Mouse (Mus musculus) heart, adult 9 months (tissue): Measurements from ENCODE around the gene Rfx7.

Experiments
- DNase-seq, 2 experiments: peaks; one replicate each; pipeline ENCODE4 v3.0.0; 2022; ENCODE audit warnings: low spot score in 2 of 2

The Rfx7 gene

GRCm38 (mm10) chr9:72531996-72532380 lies at the start of gene Rfx7:
Gene Rfx7, plus strand, starts transcription at chr9:72532240.
- peak; percentile 54 to 70 for DNase-seq

- no peak for DNase-seq
Measured at GRCm38 (mm10) chr9:72488523-72488922, 43.5 kb upstream of the Rfx7 start.

GRCm38 (mm10) chr9:72489131-72489530 lies 42.9 kb upstream of the Rfx7 start:
- DNase-seq: no peak

- peak; percentile 90 for DNase-seq
Measured at GRCm38 (mm10) chr9:72491559-72492193, 40.4 kb upstream of the Rfx7 start.

GRCm38 (mm10) chr9:72492194-72492565 lies 39.9 kb upstream of the Rfx7 start, which contains the start of gene Tex9:
Gene Tex9, minus strand, starts transcription at chr9:72492212.
- peak in 1 of 2 experiments; percentile 3 for DNase-seq

- DNase-seq: no peak
Measured at GRCm38 (mm10) chr9:72493465-72493864, 38.6 kb upstream of the Rfx7 start.

- DNase-seq: no peak
Measured at GRCm38 (mm10) chr9:72493984-72494685, 37.9 kb upstream of the Rfx7 start.

- DNase-seq: no peak
Measured at GRCm38 (mm10) chr9:72496691-72497090, 35.3 kb upstream of the Rfx7 start.

GRCm38 (mm10) chr9:72497171-72497570 lies 34.9 kb upstream of the Rfx7 start:
- DNase-seq: no peak

- no peak for DNase-seq
Measured at GRCm38 (mm10) chr9:72512229-72512981, 19.6 kb upstream of the Rfx7 start.

- no peak for DNase-seq
Measured at GRCm38 (mm10) chr9:72515366-72515765, 16.7 kb upstream of the Rfx7 start.

GRCm38 (mm10) chr9:72519246-72519645 lies 12.8 kb upstream of the Rfx7 start:
- DNase-seq: no peak

- DNase-seq: no peak
Measured at GRCm38 (mm10) chr9:72520849-72521248, 11.2 kb upstream of the Rfx7 start.

- DNase-seq: no peak
Measured at GRCm38 (mm10) chr9:72526091-72526490, 5.9 kb upstream of the Rfx7 start.

- DNase-seq: peak; percentile 69 to 82
Measured at GRCm38 (mm10) chr9:72530237-72530636, 1.8 kb upstream of the Rfx7 start.

GRCm38 (mm10) chr9:72530824-72531223 lies 1.2 kb upstream of the Rfx7 start:
- DNase-seq: peak; percentile 30 to 34

GRCm38 (mm10) chr9:72531291-72531995 lies 597 bp upstream of the Rfx7 start:
- peak; percentile 70 to 83 for DNase-seq

GRCm38 (mm10) chr9:72532381-72533088 lies 495 bp downstream of the Rfx7 start:
- DNase-seq: peak; percentile 32 to 47

- DNase-seq: no peak
Measured at GRCm38 (mm10) chr9:72533089-72533415, 1.0 kb downstream of the Rfx7 start.

- no peak for DNase-seq
Measured at GRCm38 (mm10) chr9:72534985-72535384, 2.9 kb downstream of the Rfx7 start.

GRCm38 (mm10) chr9:72535394-72535793 lies 3.4 kb downstream of the Rfx7 start:
- no peak for DNase-seq

- no peak for DNase-seq
Measured at GRCm38 (mm10) chr9:72537086-72537485, 5.0 kb downstream of the Rfx7 start.
